Mouse (Mus musculus) CH12.LX (cell line): ENCODE results near the gene Disp3. TPM values are rescaled to one million over a fixed set of nuclear protein-coding genes. Genes with fewer than 3 reads are reported as not detected.

ENCODE experiments used
- DNase-seq: peaks from one replicate; pipeline ENCODE4 v3.0.0-alpha.2; 2013; ENCODE audit errors: extremely low read depth
- H3K27ac ChIP-seq: 2 replicates; pipeline ENCODE4 v1.5.1; 2012; ENCODE audit warnings: low read depth, mild to moderate bottlenecking, control low read depth, moderate library complexity; ENCODE audit not compliant: insufficient read depth
- H3K27me3 ChIP-seq: replicated peaks from 2 replicates; pipeline ENCODE3; 2012; ENCODE audit warnings: inconsistent platforms
- H3K36me3 ChIP-seq, 2 experiments: replicated peaks in 1 of 2; 2 replicates each; pipeline versions ENCODE3 to v1.6.1; 2012; ENCODE audit warnings: inconsistent platforms in 1 of 2, low read length in 1 of 2, mild to moderate bottlenecking in 1 of 2, mixed read lengths in 1 of 2, moderate library complexity in 1 of 2; ENCODE audit not compliant: control insufficient read depth in 1 of 2, insufficient read depth in 1 of 2
- H3K4me1 ChIP-seq, 2 experiments: 2 replicates each; pipeline ENCODE4 v1.6.1; 2012; ENCODE audit warnings: inconsistent platforms in 1 of 2, moderate library complexity in 1 of 2; ENCODE audit not compliant: insufficient read depth in 2 of 2, control insufficient read depth in 1 of 2
- H3K4me2 ChIP-seq: 2 replicates; pipeline ENCODE4 v1.6.1; 2012; ENCODE audit warnings: low read depth, mild to moderate bottlenecking, control low read depth; ENCODE audit not compliant: poor library complexity, insufficient read depth, severe bottlenecking
- H3K4me3 ChIP-seq, 3 experiments: fragments of 150-350 bp in 1 of 3; sonication (generic) in 1 of 3; replicated peaks in 1 of 3; 2 replicates each; pipeline versions ENCODE3 to v1.5.1; 2011 to 2012; ENCODE audit warnings: low read depth in 2 of 3, low read length in 2 of 3, mild to moderate bottlenecking in 2 of 3, moderate library complexity in 2 of 3, control low read depth in 1 of 3, improper control_type of control experiment in 1 of 3, inconsistent platforms in 1 of 3, mixed read lengths in 1 of 3; ENCODE audit not compliant: poor library complexity in 1 of 3
- H3K79me2 ChIP-seq: replicated peaks from 2 replicates; pipeline ENCODE4 v1.6.1; 2012; ENCODE audit warnings: mild to moderate bottlenecking, moderate library complexity; ENCODE audit not compliant: control insufficient read depth, poor library complexity, insufficient read depth, severe bottlenecking; ENCODE audit errors: extremely low read depth
- H3K9ac ChIP-seq: 2 replicates; pipeline ENCODE4 v1.6.1; 2012; ENCODE audit warnings: low read depth, mild to moderate bottlenecking, control low read depth, moderate library complexity; ENCODE audit not compliant: insufficient read depth
- H3K9me3 ChIP-seq: replicated peaks from 2 replicates; pipeline ENCODE3; 2012; ENCODE audit warnings: low read length, inconsistent platforms, mixed read lengths
- CHD2 ChIP-seq: IDR thresholded peaks from 2 replicates; pipeline ENCODE4 v1.6.1; 2011; ENCODE audit warnings: low read length, improper control_type of control experiment
- CTCF ChIP-seq, 2 experiments: IDR thresholded peaks in 1 of 2; conservative IDR thresholded peaks in 1 of 2; 2 replicates each; pipeline ENCODE4 v1.5.1; 2011 to 2012; ENCODE audit warnings: low read depth in 2 of 2, low read length in 2 of 2, improper control_type of control experiment in 1 of 2, inconsistent platforms in 1 of 2, mild to moderate bottlenecking in 1 of 2, moderate library complexity in 1 of 2
- EP300 ChIP-seq: IDR thresholded peaks from 2 replicates; pipeline ENCODE4 v1.6.1; 2011; ENCODE audit warnings: low read length, improper control_type of control experiment
- GABPA ChIP-seq: IDR thresholded peaks from 2 replicates; pipeline ENCODE4 v1.6.1; 2012; ENCODE audit warnings: low read depth, low read length, improper control_type of control experiment, inconsistent platforms; ENCODE audit not compliant: insufficient replicate concordance
- HCFC1 ChIP-seq: IDR thresholded peaks from 2 replicates; pipeline ENCODE4 v1.6.1; 2012; ENCODE audit warnings: low read depth, mild to moderate bottlenecking, inconsistent platforms, low read length, improper control_type of control experiment
- IRF4 ChIP-seq: IDR thresholded peaks from 2 replicates; pipeline ENCODE4 v1.6.1; 2014; ENCODE audit warnings: low read depth, mild to moderate bottlenecking, inconsistent platforms, low read length, improper control_type of control experiment
- JUND ChIP-seq: conservative IDR thresholded peaks from 2 replicates; pipeline ENCODE4 v1.6.1; 2011; ENCODE audit warnings: low read depth, low read length, improper control_type of control experiment
- KAT2A ChIP-seq: IDR thresholded peaks from 2 replicates; pipeline ENCODE4 v1.6.1; 2012; ENCODE audit warnings: low read length, improper control_type of control experiment, inconsistent platforms; ENCODE audit not compliant: insufficient replicate concordance
- MEF2A ChIP-seq: IDR thresholded peaks from 2 replicates; pipeline ENCODE4 v1.6.1; 2014; ENCODE audit warnings: low read depth, mild to moderate bottlenecking, inconsistent platforms, low read length, improper control_type of control experiment, borderline replicate concordance
- MXI1 ChIP-seq: IDR thresholded peaks from 2 replicates; pipeline ENCODE4 v1.6.1; 2011; ENCODE audit warnings: mild to moderate bottlenecking, low read depth, low read length, improper control_type of control experiment
- NELFE ChIP-seq: IDR thresholded peaks from 2 replicates; pipeline ENCODE4 v1.6.1; 2011; ENCODE audit warnings: low read depth, low read length, improper control_type of control experiment
- NRF1 ChIP-seq: IDR thresholded peaks from 2 replicates; pipeline ENCODE4 v1.6.1; 2014; ENCODE audit warnings: low read depth, mild to moderate bottlenecking, inconsistent platforms, low read length, improper control_type of control experiment, moderate library complexity
- PAX5 ChIP-seq: IDR thresholded peaks from 2 replicates; pipeline ENCODE4 v1.6.1; 2012; ENCODE audit warnings: low read length, inconsistent platforms, mixed read lengths
- POLR2A ChIP-seq: IDR thresholded peaks from 2 replicates; pipeline ENCODE4 v1.6.1; 2011; ENCODE audit warnings: low read depth, mild to moderate bottlenecking, improper control_type of control experiment, low read length
- TCF12 ChIP-seq: IDR thresholded peaks from 2 replicates; pipeline ENCODE4 v1.6.1; 2014; ENCODE audit warnings: low read depth, mild to moderate bottlenecking, inconsistent platforms, low read length, improper control_type of control experiment
- USF1 ChIP-seq: IDR thresholded peaks from 2 replicates; pipeline ENCODE4 v1.6.1; 2014; ENCODE audit warnings: low read depth, mild to moderate bottlenecking, inconsistent platforms, low read length, improper control_type of control experiment
- USF2 ChIP-seq: conservative IDR thresholded peaks from 2 replicates; pipeline ENCODE4 v1.6.1; 2011; ENCODE audit warnings: low read depth, low read length, improper control_type of control experiment
- ZC3H11A ChIP-seq: IDR thresholded peaks from 2 replicates; pipeline ENCODE4 v1.6.1; 2012; ENCODE audit warnings: low read depth, mild to moderate bottlenecking, inconsistent platforms, low read length, improper control_type of control experiment
- ZKSCAN1 ChIP-seq: IDR thresholded peaks from 2 replicates; pipeline ENCODE4 v1.6.1; 2012; ENCODE audit warnings: low read depth, inconsistent platforms, low read length, improper control_type of control experiment, borderline replicate concordance
- ZNF384 ChIP-seq: IDR thresholded peaks from 2 replicates; pipeline ENCODE4 v1.6.1; 2012; ENCODE audit warnings: low read depth, low read length, improper control_type of control experiment, inconsistent platforms
- dilution Hi-C: fragments of 300-500 bp; cut with MboI; formaldehyde crosslinking; loops from 2 replicates; pipeline ENCODE4 v1.14.3; 2020; ENCODE audit warnings: low sequenced_read_pairs; ENCODE audit not compliant: extremely low pct_unique_long_range_greater_than_20kb, extremely low pct_ligation_motif_present
- in situ Hi-C: fragments of 300-500 bp; cut with MboI; formaldehyde crosslinking; loops from 3 replicates; pipeline ENCODE4 v1.14.3; 2019; ENCODE audit warnings: low sequenced_read_pairs, low pct_ligation_motif_present, low pct_unique_long_range_greater_than_20kb, mixed read lengths
- polyA plus RNA-seq: library from polyadenylated mRNA; unstranded; fragments of >175 nt; gene quantifications from 2 replicates; pipeline ENCODE4 v1.2.1, GENCODE M21; 2012; ENCODE audit warnings: low read depth; ENCODE audit not compliant: insufficient read length
- total RNA-seq, 2 experiments: library from RNA; depleted of rRNA; stranded (reverse); fragments of 300-350 nt in 1 of 2; fragments of >200 nt in 1 of 2; gene quantifications; 2 replicates each; pipeline ENCODE4 v1.2.3; 2012 to 2014

Gene Disp3
- total and polyA plus RNA-seq, 3 experiments: not detected

- dilution Hi-C loops: no loop called here
- Histone ChIP-seq H3K9ac (no peak overlapping the region), H3K4me1 (no peaks in the 10 kb centered on the region)
These were observed 51.1 kb downstream of the Disp3 start for GRCm38 (mm10) chr4:148236664-148237063.

GRCm38 (mm10) chr4:148233061-148233460 lies 54.7 kb downstream of the Disp3 start:
- no peak overlapping the region for H3K4me2 ChIP-seq
- in situ Hi-C loops (no loop called here), dilution Hi-C loops (no loop called here)
- no peak for TF ChIP-seq GABPA
- no peak for TF ChIP-seq ZKSCAN1
- TF ChIP-seq JUND: no peak
- no peak for TF ChIP-seq CHD2
- TF ChIP-seq EP300: no peak
- no peak for TF ChIP-seq PAX5
- TF ChIP-seq ZC3H11A: no peak
- TF ChIP-seq CTCF (conservative IDR thresholded peaks at IDR 0.05 in 1 of 2, IDR thresholded peaks at IDR 0.05 in 1 of 2; ENCODE audit: low read depth in 2 of 2, low read length in 2 of 2): no peak
- no peak for TF ChIP-seq IRF4
- H3K9me3 ChIP-seq: no peaks in the 10 kb centered on the region
- H3K9ac ChIP-seq: no peak overlapping the region
- no peaks in the 10 kb centered on the region for H3K4me1 ChIP-seq
- no peak for DNase-seq
- H3K4me3 ChIP-seq: no peak overlapping the region
- no peaks in the 10 kb centered on the region for H3K79me2 ChIP-seq
- no peak overlapping the region for H3K27ac ChIP-seq
- H3K27me3 ChIP-seq: peaks cover 70% of the 10 kb centered on the region
- H3K36me3 ChIP-seq: no peaks in the 10 kb centered on the region

More at GRCm38 (mm10) chr4:148236664-148237063, 51.1 kb downstream of the Disp3 start:
- H3K4me3 ChIP-seq: no peak overlapping the region
- peaks cover 89% of the 10 kb centered on the region for H3K27me3 ChIP-seq
- no peaks in the 10 kb centered on the region for H3K36me3 ChIP-seq
- in situ Hi-C loops: no loop called here
- no peaks in the 10 kb centered on the region for H3K79me2 ChIP-seq
- H3K4me2 ChIP-seq: no peak overlapping the region
- TF ChIP-seq JUND (no peak), POLR2A (no peak), NRF1 (no peak), HCFC1 (no peak), ZNF384 (no peak), PAX5 (no peak), USF1 (no peak), MEF2A (no peak), TCF12 (no peak), NELFE (no peak), USF2 (no peak), MXI1 (no peak), KAT2A (no peak), CHD2 (no peak)
- DNase-seq: no peak
- no peaks in the 10 kb centered on the region for H3K9me3 ChIP-seq
- no peak overlapping the region for H3K27ac ChIP-seq
